Mouse (Mus musculus) Muller cell, postnatal 12 days (primary cell): ENCODE measurements around the gene Mybpc2.

Experiments used
- DNase-seq: peaks from one replicate; pipeline ENCODE4 v3.0.0-alpha.2; 2015; ENCODE audit errors: inconsistent ontology term

Mybpc2 gene

GRCm38 (mm10) chr7:44546274-44546673, 21.8 kb upstream of the Mybpc2 start:
- no peak for DNase-seq

- no peak for DNase-seq
These were observed 18.6 kb upstream of the Mybpc2 start for GRCm38 (mm10) chr7:44543071-44543470.

- DNase-seq, result no peak
These were observed 18.1 kb upstream of the Mybpc2 start for GRCm38 (mm10) chr7:44542555-44542954.

- DNase-seq, result no peak
These were observed 14.5 kb upstream of the Mybpc2 start for GRCm38 (mm10) chr7:44538756-44539624.

- no peak for DNase-seq
These were observed 13.0 kb upstream of the Mybpc2 start for GRCm38 (mm10) chr7:44537496-44537895.

GRCm38 (mm10) chr7:44537009-44537408, 12.6 kb upstream of the Mybpc2 start:
- no peak for DNase-seq

- no peak for DNase-seq
These were observed 12.1 kb upstream of the Mybpc2 start for GRCm38 (mm10) chr7:44536590-44536968.

GRCm38 (mm10) chr7:44535657-44536589, 11.5 kb upstream of the Mybpc2 start:
- no peak for DNase-seq

GRCm38 (mm10) chr7:44534656-44535441, 10.4 kb upstream of the Mybpc2 start:
- no peak for DNase-seq

GRCm38 (mm10) chr7:44534242-44534641, 9.8 kb upstream of the Mybpc2 start:
- no peak for DNase-seq

GRCm38 (mm10) chr7:44533746-44534045, 9.2 kb upstream of the Mybpc2 start:
- DNase-seq, result no peak

GRCm38 (mm10) chr7:44532918-44533745, 8.7 kb upstream of the Mybpc2 start:
- no peak for DNase-seq

GRCm38 (mm10) chr7:44531946-44532732, 7.7 kb upstream of the Mybpc2 start, which contains the start of gene Spib:
Spib (minus strand) TSS chr7:44532071.
- DNase-seq, result no peak

GRCm38 (mm10) chr7:44531207-44531606, 6.8 kb upstream of the Mybpc2 start:
- no peak for DNase-seq

- no peak for DNase-seq
These were observed 6.1 kb upstream of the Mybpc2 start for GRCm38 (mm10) chr7:44530507-44530906.

GRCm38 (mm10) chr7:44529518-44529917, 5.1 kb upstream of the Mybpc2 start:
- DNase-seq, result no peak

- peak; percentile 62 for DNase-seq
These were observed 3.3 kb upstream of the Mybpc2 start for GRCm38 (mm10) chr7:44527483-44528398.

- DNase-seq, result no peak
These were observed 2.1 kb upstream of the Mybpc2 start for GRCm38 (mm10) chr7:44526414-44527154.
